Mouse (Mus musculus) embryonic facial prominence, embryonic 12.5 days (tissue): Measurements from ENCODE around the gene Cpt2. TPM values are rescaled to one million over a fixed set of nuclear protein-coding genes. Genes with fewer than 3 reads are reported as not detected.

ENCODE experiments used
- ATAC-seq: fragments of 200-750 bp; cut with Nextera tagmentation; 2 replicates; pipeline ENCODE4 v1.8.0; 2017; ENCODE audit not compliant: insufficient number of reproducible peaks, insufficient read depth, low FRiP score, low TSS enrichment
- H3K27ac ChIP-seq: fragments of 300-500 bp; sonication (generic); 2 replicates; pipeline ENCODE4 v1.5.1; 2016; ENCODE audit warnings: mild to moderate bottlenecking
- H3K27me3 ChIP-seq: fragments of 300-500 bp; sonication (generic); 2 replicates; pipeline ENCODE4 v1.6.1; 2016; ENCODE audit warnings: mild to moderate bottlenecking, moderate library complexity
- H3K36me3 ChIP-seq: fragments of 300-500 bp; sonication (generic); 2 replicates; pipeline ENCODE4 v1.6.1; 2016; ENCODE audit warnings: mild to moderate bottlenecking
- H3K4me1 ChIP-seq: fragments of 300-500 bp; sonication (generic); 2 replicates; pipeline ENCODE4 v1.6.1; 2016
- H3K4me2 ChIP-seq: fragments of 300-500 bp; sonication (generic); replicated peaks from 2 replicates; pipeline ENCODE4 v1.6.1; 2016; ENCODE audit warnings: mild to moderate bottlenecking, moderate library complexity
- H3K4me3 ChIP-seq: fragments of 300-500 bp; sonication (generic); 2 replicates; pipeline ENCODE4 v1.5.1; 2016; ENCODE audit warnings: mild to moderate bottlenecking
- H3K9ac ChIP-seq: fragments of 300-500 bp; sonication (generic); 2 replicates; pipeline ENCODE4 v1.6.1; 2016; ENCODE audit warnings: mild to moderate bottlenecking, moderate library complexity
- H3K9me3 ChIP-seq: fragments of 300-500 bp; sonication (generic); 2 replicates; pipeline ENCODE4 v1.6.1; 2016; ENCODE audit warnings: mild to moderate bottlenecking, moderate library complexity
- WGBS: fragments of 180-500 bp; shearing (Covaris S2); methylation state at CpG from one replicate; pipeline ENCODE4 v1.1.7; 2016; 5-methylcytosine and 5-hydroxymethylcytosine counted together
- polyA plus RNA-seq: library from polyadenylated mRNA; unstranded; fragments of >200 nt; fragmentation: Nextera tagmentation; extraction: Ambion mirVana; gene quantifications from 2 replicates; pipeline ENCODE4 v1.2.1, GENCODE M21; 2016

Cpt2 gene
- polyA plus RNA-seq, 1 experiment from 2014 or later: 31.1 TPM

DNA sequence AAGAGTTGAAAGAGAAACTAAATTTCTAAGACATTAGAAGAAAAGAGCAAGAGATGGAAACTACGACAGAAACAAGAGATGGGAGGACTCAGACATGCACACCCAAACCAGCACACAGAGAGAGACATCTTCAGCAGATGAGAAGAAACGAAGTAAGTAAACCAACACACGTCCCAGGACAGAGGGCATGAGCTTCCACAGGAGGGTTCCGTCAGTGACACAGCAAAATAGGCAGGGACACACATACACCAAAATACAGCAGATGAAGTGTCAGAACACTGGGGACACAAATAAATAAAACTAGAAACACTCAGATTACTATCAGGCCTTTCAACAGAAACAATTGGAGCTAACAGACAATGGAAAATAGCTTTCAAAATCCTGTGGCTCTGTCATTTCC is 13.4 kb downstream of the Cpt2 start:
- Histone ChIP-seq H3K4me1 (no peaks in the 10 kb centered on the region), H3K27ac (no peak overlapping the region), H3K36me3 (peaks cover 45% of the 10 kb centered on the region), H3K4me2 (no peak overlapping the region), H3K4me3 (no peak overlapping the region), H3K9me3 (no peaks in the 10 kb centered on the region), H3K9ac (no peak overlapping the region), H3K27me3 (no peaks in the 10 kb centered on the region)
- no peak for ATAC-seq
- WGBS: 89% methylated on average over 4 of the region's 4 CpGs

DNA sequence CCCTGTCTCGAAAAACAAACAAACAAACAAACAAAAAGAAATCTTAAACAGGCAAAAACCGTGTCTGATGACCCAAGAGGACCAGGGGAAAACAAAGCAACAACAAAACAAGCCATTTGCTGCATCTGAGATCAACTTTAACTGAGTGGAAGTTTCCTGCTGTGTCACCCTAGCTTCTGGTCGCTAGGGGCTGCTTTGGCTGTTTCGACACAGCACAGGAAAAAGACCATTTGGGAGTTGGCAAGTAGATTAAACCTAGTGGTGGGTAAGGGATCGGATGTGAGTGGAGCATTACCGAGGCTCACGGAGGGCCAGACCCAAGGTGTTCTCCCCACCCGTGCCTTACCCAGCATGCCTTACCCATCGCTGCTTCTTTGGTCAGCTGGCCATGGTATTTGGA is 16.8 kb downstream of the Cpt2 start:
- Histone ChIP-seq H3K4me3 (no peak overlapping the region), H3K36me3 (peaks cover 36% of the 10 kb centered on the region), H3K9me3 (no peaks in the 10 kb centered on the region), H3K27ac (no peak overlapping the region), H3K4me2 (no peak overlapping the region), H3K4me1 (no peaks in the 10 kb centered on the region), H3K9ac (no peak overlapping the region), H3K27me3 (no peaks in the 10 kb centered on the region)
- WGBS: 89% methylated on average over 9 of the region's 9 CpGs
- no peak for ATAC-seq

DNA sequence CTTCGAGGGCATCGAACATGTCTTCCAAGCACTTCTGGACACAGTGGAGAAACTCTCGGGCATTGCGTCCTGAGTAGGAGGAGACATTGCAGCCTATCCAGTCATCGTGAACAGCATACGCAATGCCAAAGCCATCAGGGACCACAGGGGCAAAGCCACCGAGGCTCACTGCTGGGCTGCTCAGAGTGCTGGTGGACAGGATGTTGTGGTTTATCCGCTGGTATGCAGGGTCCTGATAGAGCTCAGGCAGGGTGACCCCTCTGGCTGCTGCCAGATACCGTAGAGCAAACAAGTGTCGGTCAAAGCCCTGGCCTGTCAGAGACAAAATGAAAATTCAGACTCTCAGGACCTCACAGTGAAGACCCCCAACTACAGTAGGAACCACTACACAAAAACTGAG is 19.2 kb downstream of the Cpt2 start:
- H3K27me3 ChIP-seq: no peaks in the 10 kb centered on the region
- ATAC-seq: no peak
- H3K9ac ChIP-seq: no peak overlapping the region
- no peaks in the 10 kb centered on the region for H3K9me3 ChIP-seq
- H3K4me2 ChIP-seq: no peak overlapping the region
- H3K4me1 ChIP-seq: no peaks in the 10 kb centered on the region
- peaks cover 28% of the 10 kb centered on the region for H3K36me3 ChIP-seq
- H3K4me3 ChIP-seq: no peak overlapping the region
- no peak overlapping the region for H3K27ac ChIP-seq
- 91% methylated on average over 10 of the region's 10 CpGs for WGBS

DNA sequence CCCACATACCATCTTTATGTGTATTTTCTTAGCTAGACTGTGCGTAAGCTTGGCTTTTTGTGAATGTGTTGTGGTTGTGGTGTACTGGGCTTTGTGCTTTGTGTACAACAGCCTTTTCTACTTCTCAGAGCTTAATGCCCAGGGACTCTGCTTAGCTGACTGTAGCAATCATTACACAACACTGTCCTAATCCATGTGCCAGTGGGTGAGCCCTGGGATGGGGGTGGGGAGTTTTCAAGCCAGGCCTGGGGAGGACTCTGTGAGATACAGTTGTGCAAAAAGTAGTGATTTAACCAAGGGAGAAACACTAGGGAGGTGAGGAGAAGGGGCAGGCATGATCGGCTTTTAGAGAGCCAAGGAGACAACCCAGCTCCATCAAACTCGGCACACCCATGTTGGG is 23.2 kb downstream of the Cpt2 start:
- ATAC-seq: no peak
- H3K27me3 ChIP-seq: no peaks in the 10 kb centered on the region
- H3K9ac ChIP-seq: no peak overlapping the region
- H3K36me3 ChIP-seq: peaks cover 33% of the 10 kb centered on the region
- 89% methylated on average over 3 of the region's 3 CpGs for WGBS
- no peak overlapping the region for H3K4me3 ChIP-seq
- H3K9me3 ChIP-seq: no peaks in the 10 kb centered on the region
- no peak overlapping the region for H3K27ac ChIP-seq
- H3K4me1 ChIP-seq: no peaks in the 10 kb centered on the region
- no peak overlapping the region for H3K4me2 ChIP-seq

DNA sequence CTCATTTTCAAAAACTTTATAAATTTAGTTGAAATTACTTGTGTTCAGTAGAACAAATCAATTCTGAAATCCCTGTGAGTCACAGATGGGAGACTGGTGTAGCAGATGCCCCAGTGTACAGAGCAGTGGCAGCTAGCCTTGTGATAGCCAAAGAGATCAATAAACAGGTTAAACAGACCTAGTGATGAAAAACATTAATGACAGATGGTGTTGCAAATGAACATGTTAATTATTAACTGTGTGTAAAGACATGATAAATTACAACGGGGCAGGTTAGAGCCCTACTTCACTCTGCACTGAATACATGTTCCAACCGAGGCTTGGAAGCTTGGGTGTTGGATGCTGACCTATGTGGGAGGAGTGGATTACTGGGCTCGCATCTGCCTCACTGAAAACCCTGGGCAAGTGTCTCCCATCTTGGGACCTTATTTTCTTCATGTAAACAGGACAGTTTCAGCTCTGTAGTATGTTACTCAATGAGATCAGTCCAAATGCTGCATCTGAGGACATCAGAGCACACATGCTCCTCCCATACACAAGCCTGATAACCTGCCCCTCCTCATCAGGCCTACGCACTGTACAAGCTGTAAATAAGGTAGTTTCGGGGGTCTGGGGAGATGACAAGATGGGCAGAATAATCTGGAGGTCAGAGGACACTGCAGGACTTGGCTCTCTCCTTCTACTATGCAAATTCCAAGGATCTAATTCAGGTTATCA is 24.0 kb downstream of the Cpt2 start:
- Histone ChIP-seq H3K27me3 (no peaks in the 10 kb centered on the region), H3K4me1 (no peaks in the 10 kb centered on the region), H3K9ac (no peak overlapping the region), H3K4me3 (no peak overlapping the region), H3K27ac (no peak overlapping the region), H3K4me2 (no peak overlapping the region), H3K36me3 (peaks cover 37% of the 10 kb centered on the region), H3K9me3 (no peaks in the 10 kb centered on the region)
- WGBS: 89% methylated on average over 5 of the region's 5 CpGs
- no peak for ATAC-seq

DNA sequence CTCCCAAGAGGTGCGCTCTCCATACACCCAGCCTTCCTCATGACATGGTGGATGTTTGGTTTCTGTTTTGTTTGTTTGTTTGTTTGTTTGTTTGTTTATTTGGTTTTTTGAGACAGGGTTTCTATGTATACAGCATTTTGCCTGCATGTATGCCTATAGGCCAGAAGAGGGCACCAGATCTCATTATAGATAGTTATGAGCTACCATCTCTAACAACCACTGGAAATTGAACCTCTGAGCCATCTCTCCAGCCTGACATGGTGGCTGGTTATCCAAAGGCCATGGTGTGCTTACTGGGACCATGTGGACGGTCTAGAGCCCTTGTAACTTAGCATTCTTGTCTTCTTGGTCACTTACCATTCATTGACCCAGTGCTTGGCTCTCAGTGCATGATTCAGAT is 30.7 kb downstream of the Cpt2 start:
- no peaks in the 10 kb centered on the region for H3K27me3 ChIP-seq
- H3K4me3 ChIP-seq: no peak overlapping the region
- 83% methylated on average over 2 of the region's 2 CpGs for WGBS
- no peak overlapping the region for H3K27ac ChIP-seq
- ATAC-seq: no peak
- H3K36me3 ChIP-seq: peaks cover 57% of the 10 kb centered on the region
- H3K4me1 ChIP-seq: peaks cover 10% of the 10 kb centered on the region; the same call in 1 of the 2 replicates
- no peak overlapping the region for H3K4me2 ChIP-seq
- no peaks in the 10 kb centered on the region for H3K9me3 ChIP-seq
- no peak overlapping the region for H3K9ac ChIP-seq

DNA sequence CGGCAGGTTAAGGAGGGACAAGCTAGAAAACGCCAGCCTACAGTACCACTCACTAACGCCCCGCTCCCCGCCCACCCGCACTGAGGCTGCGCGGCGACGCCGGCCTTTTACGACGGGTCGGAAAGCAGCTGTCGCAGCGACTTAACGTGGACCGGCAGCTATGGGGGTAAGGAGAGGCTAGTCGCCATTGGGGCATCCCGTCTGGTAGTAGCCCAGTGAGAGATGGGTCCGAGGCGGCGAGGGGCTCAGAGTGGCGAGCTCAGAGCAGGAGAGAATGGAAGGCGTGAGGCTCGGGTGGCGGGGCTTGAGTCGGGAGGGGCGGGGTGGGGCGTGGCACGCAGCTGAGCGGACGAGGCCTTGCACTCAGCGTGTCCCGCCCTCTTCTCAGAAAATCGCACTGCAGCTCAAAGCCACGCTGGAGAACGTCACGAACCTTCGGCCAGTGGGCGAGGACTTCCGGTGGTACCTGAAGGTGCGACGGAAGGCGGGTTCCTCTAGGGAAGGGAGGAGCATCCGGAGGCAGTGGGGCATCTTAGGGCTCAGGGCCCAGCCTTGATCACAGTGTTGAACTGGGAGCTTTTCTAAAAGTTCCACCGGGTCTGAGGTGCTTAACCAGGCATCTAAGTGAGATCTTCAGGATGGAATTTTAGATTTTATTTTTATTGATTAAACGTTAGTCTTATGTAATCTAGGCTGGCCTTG is 33.5 kb downstream of the Cpt2 start, which contains the start of gene 0610037L13Rik:
Gene 0610037L13Rik, plus strand, starts transcription at position 83 of the 702 bp plus-strand sequence.
- peak within 1 kb of the TSS; percentile 71 for H3K9ac ChIP-seq
- H3K4me3 ChIP-seq: peak within 1 kb of the TSS; percentile 48
- WGBS: under 1% methylated on average over 48 of the region's 48 CpGs
- H3K36me3 ChIP-seq: peaks cover 49% of the 10 kb centered on the region
- ATAC-seq: peak; percentile 93
- H3K27me3 ChIP-seq: no peaks in the 10 kb centered on the region
- H3K4me2 ChIP-seq: peak within 1 kb of the TSS; percentile 78
- peak within 1 kb of the TSS; percentile 93 for H3K27ac ChIP-seq
- H3K9me3 ChIP-seq: no peaks in the 10 kb centered on the region
- H3K4me1 ChIP-seq: peaks cover 10% of the 10 kb centered on the region; the same call in 1 of the 2 replicates

DNA sequence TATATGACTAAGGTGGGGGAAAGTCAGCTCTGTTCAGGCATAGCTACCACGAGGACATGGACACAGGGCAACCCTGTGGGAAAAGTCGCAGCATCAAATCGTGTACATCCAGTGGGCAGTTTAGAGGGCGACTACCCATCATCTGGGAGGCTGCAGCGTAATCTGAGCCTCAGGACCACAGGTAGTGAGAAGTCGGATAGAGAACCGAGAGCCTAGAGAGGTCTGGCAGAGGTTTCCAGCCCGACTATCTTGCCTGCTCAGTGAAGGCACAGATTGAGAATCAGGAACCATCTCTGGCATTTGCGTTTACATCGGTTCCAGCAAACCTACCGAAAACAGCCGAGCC is 34.1 kb downstream of the Cpt2 start:
- no peaks in the 10 kb centered on the region for H3K27me3 ChIP-seq
- peak; percentile 50 for ATAC-seq
- peaks cover 10% of the 10 kb centered on the region; the same call in 1 of the 2 replicates for H3K4me1 ChIP-seq
- H3K27ac ChIP-seq: peak overlapping the region; percentile 93
- peaks cover 49% of the 10 kb centered on the region for H3K36me3 ChIP-seq
- WGBS: 2% methylated on average over 12 of the region's 12 CpGs
- H3K4me2 ChIP-seq: peak overlapping the region; percentile 78
- H3K9ac ChIP-seq: peak overlapping the region; percentile 71
- H3K4me3 ChIP-seq: peak overlapping the region; percentile 48
- H3K9me3 ChIP-seq: no peaks in the 10 kb centered on the region

DNA sequence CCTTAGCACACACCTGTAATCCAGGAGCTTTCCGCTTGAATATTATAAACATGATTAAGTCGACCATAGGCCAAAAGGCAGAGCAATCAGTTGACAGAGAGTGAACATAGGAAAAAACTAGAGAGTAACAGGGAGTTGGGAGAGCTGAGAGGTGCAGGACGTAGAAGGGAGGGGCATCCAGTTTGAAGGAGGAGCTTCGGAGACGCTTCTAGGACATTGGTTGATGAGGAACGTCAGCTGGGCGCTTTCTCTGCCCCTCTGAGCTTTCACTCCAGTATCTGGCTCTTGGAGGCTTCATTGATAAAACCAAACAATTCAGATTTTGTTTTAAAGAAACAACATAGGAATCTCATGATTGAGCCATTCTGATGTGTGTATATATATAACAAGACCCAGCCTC is 37.0 kb downstream of the Cpt2 start:
- WGBS: 84% methylated on average over 7 of the region's 7 CpGs
- ATAC-seq: no peak

DNA sequence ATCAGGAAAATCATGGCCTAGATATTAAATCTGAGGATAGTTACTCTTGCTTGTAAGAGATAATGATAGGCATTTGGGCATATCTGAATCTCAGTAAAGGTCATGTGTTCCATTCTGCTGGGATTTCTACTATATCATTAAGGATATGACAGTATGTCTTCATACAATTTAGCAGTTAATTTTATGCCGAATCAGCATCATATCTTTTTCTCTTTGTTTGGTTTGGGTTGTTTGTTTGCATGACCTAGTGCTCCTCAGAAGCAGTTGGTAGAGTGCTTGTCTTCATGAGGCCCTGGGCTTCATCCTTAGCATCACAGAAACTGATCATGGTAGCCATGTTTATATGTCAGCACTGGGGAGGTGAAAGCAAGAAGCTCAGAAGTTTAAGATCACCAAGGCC is 41.8 kb downstream of the Cpt2 start:
- Histone ChIP-seq H3K4me2 (no peak overlapping the region), H3K9me3 (no peaks in the 10 kb centered on the region), H3K36me3 (peaks cover 45% of the 10 kb centered on the region), H3K27me3 (no peaks in the 10 kb centered on the region), H3K4me1 (peaks cover 14% of the 10 kb centered on the region), H3K27ac (no peak overlapping the region), H3K9ac (no peak overlapping the region), H3K4me3 (no peak overlapping the region)
- 89% methylated on average over 1 of the region's 1 CpGs for WGBS
- ATAC-seq: no peak

More for the DNA sequence above, 37.0 kb downstream of the Cpt2 start:
- Histone ChIP-seq H3K27me3 (no peaks in the 10 kb centered on the region), H3K9me3 (no peaks in the 10 kb centered on the region), H3K9ac (no peak overlapping the region), H3K4me3 (no peak overlapping the region), H3K27ac (no peak overlapping the region), H3K36me3 (peaks cover 51% of the 10 kb centered on the region), H3K4me2 (no peak overlapping the region), H3K4me1 (peaks cover 10% of the 10 kb centered on the region; the same call in 1 of the 2 replicates)

DNA sequence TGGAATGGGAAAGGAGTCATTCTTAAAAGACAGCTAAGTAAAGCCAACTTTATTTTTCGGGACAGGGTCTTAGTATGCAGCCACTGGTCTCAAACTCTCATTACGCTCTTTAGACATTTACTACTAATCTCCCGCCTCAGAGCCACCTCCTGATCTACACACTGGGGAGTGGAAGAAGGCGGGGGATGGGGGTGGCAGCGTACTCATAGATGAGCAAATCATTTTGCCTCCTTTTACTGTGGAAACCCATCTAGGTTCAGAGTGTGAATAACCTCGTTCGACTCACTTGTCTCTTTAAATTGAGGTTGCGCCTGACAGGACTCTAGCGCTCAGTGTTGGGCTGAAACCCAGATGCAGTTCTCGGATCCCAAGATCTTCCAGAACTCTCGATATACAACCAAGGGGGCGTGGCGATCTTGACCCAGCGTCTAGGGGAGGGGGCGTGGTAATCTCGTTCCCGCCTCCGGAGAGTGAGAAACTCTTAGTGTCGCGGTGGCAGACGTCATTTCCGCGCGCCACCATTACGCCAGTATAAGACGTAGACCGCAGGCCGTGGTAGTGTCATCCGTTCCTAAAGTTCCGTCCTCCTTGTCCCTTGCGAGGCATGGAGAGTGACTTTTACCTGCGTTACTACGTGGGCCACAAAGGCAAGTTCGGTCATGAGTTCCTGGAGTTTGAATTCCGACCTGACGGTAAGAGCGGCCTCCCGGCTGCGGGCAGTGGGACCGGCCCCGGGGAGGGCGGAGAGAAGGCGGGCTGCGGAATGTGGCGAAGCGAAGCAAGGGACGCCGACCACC is 44.0 kb downstream of the Cpt2 start, which contains the start of gene Magoh:
Gene Magoh, plus strand, starts transcription at position 502 of the 797 bp plus-strand sequence.
- Histone ChIP-seq H3K9ac (peak within 1 kb of the TSS; percentile 83), H3K36me3 (peaks cover 27% of the 10 kb centered on the region), H3K9me3 (no peaks in the 10 kb centered on the region), H3K27ac (peak within 1 kb of the TSS; percentile 69), H3K27me3 (no peaks in the 10 kb centered on the region), H3K4me1 (peaks cover 14% of the 10 kb centered on the region), H3K4me2 (peak within 1 kb of the TSS; percentile 90), H3K4me3 (peak within 1 kb of the TSS; percentile 75)
- peak; percentile 90 for ATAC-seq
- WGBS: 3% methylated on average over 48 of the region's 48 CpGs
